Mouse (Mus musculus) cortical plate, adult 2 months (tissue): ENCODE measurements around the gene Nmnat3.

Experiments used
- CTCF ChIP-seq: fragments of 200-500 bp; IDR thresholded peaks from 2 replicates; pipeline ENCODE4 v1.5.1; 2011; ENCODE audit warnings: mild to moderate bottlenecking, control low read depth, low read length; ENCODE audit not compliant: insufficient read depth; ENCODE audit errors: extremely low read depth
- POLR2A ChIP-seq: fragments of 200-500 bp; IDR thresholded peaks from 2 replicates; pipeline ENCODE4 v1.6.1; 2011; ENCODE audit warnings: mild to moderate bottlenecking, low read length, control low read depth; ENCODE audit not compliant: insufficient read depth; ENCODE audit errors: extremely low read depth

DNA sequence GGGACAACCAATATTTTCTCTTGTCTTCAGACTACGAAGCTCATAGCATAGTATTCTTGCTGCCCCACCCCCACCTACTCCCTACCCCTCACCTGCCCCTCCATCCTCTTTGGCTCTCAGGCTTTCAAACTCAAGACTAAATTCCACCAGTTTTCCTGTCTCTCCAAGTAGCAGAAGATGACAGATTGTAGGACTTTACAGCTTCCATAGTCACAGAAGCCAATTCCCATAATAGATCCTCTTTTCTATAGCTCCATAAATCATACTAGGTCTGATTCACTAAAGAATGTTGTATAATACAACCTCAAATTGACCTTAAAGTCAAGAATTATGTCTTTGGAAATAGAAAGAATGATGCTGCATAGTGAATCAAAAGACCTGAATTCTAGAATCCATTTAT is 3.4 kb downstream of the Nmnat3 start:
- TF ChIP-seq CTCF (no peak), POLR2A (no peak)
